Comparison of ENCODE assay signal across 29 mouse cellular contexts in genomic region chr2:114413013-114413412, GRCm38 (mm10).
DNase-seq lines count a peak whose midpoint lies in the region; ATAC-seq lines count a peak whose summit lies in the region.
"Had no signal": no experiment of that assay in that cellular context is flagged by ENCODE, and none has a peak within 500 bp of the region (broad histone marks: within the 10 kb centered on the region; RNA-seq: fewer than 3 reads in every experiment).

No protein-coding gene starts in this region.

- 86% methylated on average over 3 of the region's 3 CpGs for WGBS in forebrain, embryonic 15.5 days
- WGBS in forebrain, embryonic 10.5 days, result 89% methylated on average over 3 of the region's 3 CpGs
- WGBS in heart, embryonic 12.5 days, result 80% methylated on average over 3 of the region's 3 CpGs

- H3K9me3 ChIP-seq in forebrain, embryonic 15.5 days, result no peaks in the 10 kb centered on the region
- no peaks in the 10 kb centered on the region for H3K9me3 ChIP-seq in forebrain, embryonic 10.5 days
- no peaks in the 10 kb centered on the region for H3K9me3 ChIP-seq in heart, embryonic 12.5 days (replicated peaks)
- H3K9me3 ChIP-seq: embryonic facial prominence, embryonic 15.5 days; liver, embryonic 12.5 days; midbrain, embryonic 13.5 days; neural tube, embryonic 15.5 days had no signal

- H3K36me3 ChIP-seq in forebrain, embryonic 15.5 days, result no peaks in the 10 kb centered on the region
- H3K36me3 ChIP-seq in forebrain, embryonic 10.5 days (replicated peaks), result no peaks in the 10 kb centered on the region
- H3K36me3 ChIP-seq in heart, embryonic 12.5 days, result no peaks in the 10 kb centered on the region
- H3K36me3 ChIP-seq: embryonic facial prominence, embryonic 15.5 days; liver, embryonic 12.5 days; midbrain, embryonic 13.5 days; neural tube, embryonic 15.5 days had no signal

- peak; percentile 49; the same call in 1 of the 2 replicates for ATAC-seq in forebrain, embryonic 15.5 days (replicated peaks)
- peak; percentile 49 for ATAC-seq in CD4-positive, CD25-positive, alpha-beta regulatory T cell, adult 4 months
- peak; percentile 32 for ATAC-seq in activated CD4-positive, CD25-positive, alpha-beta regulatory T cell, adult 4 months
- ATAC-seq in heart, embryonic 12.5 days (ENCODE audit: insufficient number of reproducible peaks, low FRiP score), result no peak
- ATAC-seq: liver, embryonic 12.5 days; liver, postnatal 0 days had no signal

- H3K4me2 ChIP-seq in forebrain, embryonic 15.5 days (replicated peaks), result no peak overlapping the region
- no peak overlapping the region for H3K4me2 ChIP-seq in heart, embryonic 12.5 days
- H3K4me2 ChIP-seq: embryonic facial prominence, embryonic 15.5 days; heart, embryonic 11.5 days; hindbrain, embryonic 14.5 days; liver, embryonic 12.5 days; midbrain, embryonic 13.5 days had no signal

- H3K4me1 ChIP-seq in forebrain, embryonic 15.5 days, result peaks cover 20% of the 10 kb centered on the region
- no peaks in the 10 kb centered on the region for H3K4me1 ChIP-seq in forebrain, embryonic 10.5 days
- H3K4me1 ChIP-seq in heart, embryonic 12.5 days (replicated peaks), result no peaks in the 10 kb centered on the region
- H3K4me1 ChIP-seq: embryonic facial prominence, embryonic 15.5 days; liver, embryonic 12.5 days; midbrain, embryonic 13.5 days; neural tube, embryonic 15.5 days had no signal

- H3K27ac ChIP-seq in forebrain, embryonic 15.5 days (replicated peaks), result peak overlapping the region; percentile 29
- H3K27ac ChIP-seq in forebrain, embryonic 10.5 days, result no peak overlapping the region
- H3K27ac ChIP-seq in heart, embryonic 12.5 days (ENCODE audit: poor library complexity, severe bottlenecking), result no peak overlapping the region
- H3K27ac ChIP-seq: embryonic facial prominence, embryonic 15.5 days; gastrocnemius, adult 2 months; hindbrain, embryonic 14.5 days; kidney, postnatal 0 days; liver, embryonic 12.5 days; midbrain, embryonic 13.5 days; neural tube, embryonic 15.5 days; stomach, postnatal 0 days had no signal

- DNase-seq in forebrain, embryonic 10.5 days (ENCODE audit: extremely low spot score, low spot score), result no peak
- no peak for DNase-seq in right cerebral cortex, adult 18-20 months
- DNase-seq in left cerebral cortex, adult 9 months (ENCODE audit: low spot score in 2 of 2), result no peak
- DNase-seq: adrenal gland, adult 8-10 months; cerebellum, adult 2 months; cerebellum, postnatal 14 days; gastrocnemius, adult 2 months; gastrocnemius, postnatal 36 days; heart, adult 18-20 months; kidney, adult 18-20 months; kidney, postnatal 4 days; left cerebral cortex, postnatal 4 days; liver, postnatal 0 days; lung, postnatal 36 days; spleen, adult 18-20 months; thymus, adult 18-20 months; thymus, postnatal 36 days had no signal

- H3K4me3 ChIP-seq in forebrain, embryonic 15.5 days, result no peak overlapping the region
- H3K4me3 ChIP-seq in forebrain, embryonic 10.5 days, result no peak overlapping the region
- H3K4me3 ChIP-seq in heart, embryonic 12.5 days, result no peak overlapping the region
- H3K4me3 ChIP-seq: embryonic facial prominence, embryonic 15.5 days; gastrocnemius, adult 2 months; liver, embryonic 12.5 days; midbrain, embryonic 13.5 days; neural tube, embryonic 15.5 days had no signal

- no peak overlapping the region for H3K9ac ChIP-seq in forebrain, embryonic 15.5 days (replicated peaks)
- H3K9ac ChIP-seq in heart, embryonic 12.5 days, result no peak overlapping the region
- H3K9ac ChIP-seq: embryonic facial prominence, embryonic 15.5 days; hindbrain, embryonic 14.5 days; liver, embryonic 12.5 days; liver, postnatal 0 days; midbrain, embryonic 13.5 days; neural tube, embryonic 15.5 days had no signal

- H3K27me3 ChIP-seq in forebrain, embryonic 15.5 days, result no peaks in the 10 kb centered on the region
- H3K27me3 ChIP-seq in forebrain, embryonic 10.5 days (ENCODE audit: poor library complexity, severe bottlenecking), result no peaks in the 10 kb centered on the region
- H3K27me3 ChIP-seq in heart, embryonic 12.5 days (replicated peaks), result no peaks in the 10 kb centered on the region
- H3K27me3 ChIP-seq: embryonic facial prominence, embryonic 15.5 days; liver, embryonic 12.5 days; midbrain, embryonic 13.5 days; neural tube, embryonic 15.5 days had no signal
